Mouse (Mus musculus) cerebellum, adult 11 months (tissue): ENCODE measurements around the gene Zfp770.
A peak's percentile ranks its signal among the peaks of the same experiment; 100 is the strongest.
"Not testable (repeated sequence)": the region's sequence is repeated elsewhere in the genome, so short reads cannot be mapped to it uniquely, and the experiment has no call there.

ENCODE experiments used
- DNase-seq: peaks from one replicate; pipeline ENCODE4 v3.0.0; 2022

The Zfp770 gene

GRCm38 (mm10) chr2:114200932-114201559, at the start of gene Zfp770:
Gene Zfp770 (minus strand): TSS chr2:114201469.
- DNase-seq = peak; percentile 80

GRCm38 (mm10) chr2:114249440-114249839, 48.2 kb upstream of the Zfp770 start:
- DNase-seq = no peak

DNA sequence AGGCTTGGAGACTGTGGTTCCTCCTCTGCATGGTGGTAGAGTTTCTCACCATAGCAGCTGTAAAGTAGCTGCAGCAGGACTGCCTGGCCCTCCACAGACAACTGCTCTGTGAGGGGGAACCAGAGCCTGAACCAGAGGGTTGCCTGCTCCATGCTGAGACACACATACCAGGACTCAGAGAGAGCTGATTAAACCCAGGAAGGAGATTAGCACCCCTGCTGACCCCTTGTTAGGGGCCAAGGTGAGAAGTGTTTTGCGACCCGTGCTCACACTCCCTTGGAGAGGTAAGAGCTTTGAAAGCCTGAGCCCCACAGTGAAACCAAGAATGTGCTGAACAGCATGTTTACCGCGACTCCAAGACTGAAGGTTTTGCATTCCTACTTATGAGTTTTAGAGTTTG, 36.4 kb upstream of the Zfp770 start:
- no peak for DNase-seq

DNA sequence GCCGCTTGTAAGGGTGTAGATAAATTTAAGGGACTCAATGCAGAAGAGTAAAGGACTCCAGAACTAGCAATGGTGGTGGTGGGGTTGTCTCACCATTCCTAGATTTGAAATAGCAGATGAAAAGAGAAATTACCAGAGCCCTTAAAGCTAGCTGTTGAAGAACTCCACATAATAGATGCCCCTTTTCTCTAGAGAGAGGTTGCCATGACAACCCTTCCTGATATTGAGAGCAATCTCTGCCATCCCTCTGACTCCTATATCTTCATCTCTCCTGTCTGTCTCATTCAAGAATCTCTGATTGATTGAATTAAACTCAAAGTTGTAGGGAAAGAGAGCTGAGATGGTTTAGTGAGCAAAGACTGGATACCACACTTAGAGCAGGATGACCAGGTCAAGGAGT, 35.3 kb upstream of the Zfp770 start:
- no peak for DNase-seq

GRCm38 (mm10) chr2:114235584-114235983, 34.3 kb upstream of the Zfp770 start:
- no peak for DNase-seq

- no peak for DNase-seq
These were observed 30.0 kb upstream of the Zfp770 start for GRCm38 (mm10) chr2:114231248-114231647.

GRCm38 (mm10) chr2:114228672-114229071, 27.4 kb upstream of the Zfp770 start:
- no peak for DNase-seq

GRCm38 (mm10) chr2:114205036-114205435, 3.8 kb upstream of the Zfp770 start:
- DNase-seq = no peak

DNA sequence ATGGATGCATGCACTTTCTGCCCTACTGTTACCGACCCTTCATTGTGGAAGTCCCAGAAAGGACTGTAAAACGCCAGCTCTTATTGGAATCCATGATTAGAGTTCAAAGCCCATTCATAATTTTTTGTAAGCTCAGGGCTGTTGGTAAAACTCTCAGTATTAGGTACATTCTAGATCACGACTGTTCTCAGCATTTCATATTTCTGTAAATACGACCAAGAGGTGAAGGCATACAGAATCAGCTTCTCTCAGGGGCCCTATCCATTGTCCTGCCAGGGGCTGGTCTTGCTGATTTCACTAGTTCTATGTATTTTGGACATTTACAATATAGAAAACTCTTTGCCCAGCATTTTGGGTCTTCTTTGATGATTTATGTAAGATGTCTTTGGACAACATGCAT, 305 bp upstream of the Zfp770 start:
- no peak for DNase-seq

- DNase-seq = no peak
These were observed 4.8 kb downstream of the Zfp770 start for GRCm38 (mm10) chr2:114196421-114196820.

DNA sequence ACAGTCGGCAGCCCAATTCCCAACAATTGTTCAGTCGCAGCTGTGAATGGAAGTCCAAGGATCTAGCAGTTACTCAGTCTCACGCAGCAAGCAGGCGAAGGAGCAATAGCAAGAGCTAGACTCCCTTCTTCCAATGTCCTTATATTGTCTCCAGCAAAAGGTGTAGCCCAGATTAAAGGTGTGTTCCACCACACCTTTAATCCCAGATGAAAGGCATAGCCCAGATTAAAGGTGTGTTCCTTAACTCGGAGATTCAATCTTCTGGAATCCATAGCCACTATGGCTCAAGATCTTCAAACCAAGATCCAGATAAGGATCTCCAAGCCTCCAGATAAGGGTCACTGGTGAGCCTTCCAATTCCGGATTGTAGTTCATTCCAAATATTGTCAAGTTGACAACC, 14.3 kb downstream of the Zfp770 start, which contains the start of gene Aqr:
Aqr (minus strand) TSS at position 101 of the 400 bp plus-strand sequence.
- not testable (repeated sequence) for DNase-seq

GRCm38 (mm10) chr2:114177802-114178733, 23.2 kb downstream of the Zfp770 start:
- no peak for DNase-seq

- peak; percentile 79 for DNase-seq
These were observed 26.4 kb downstream of the Zfp770 start for GRCm38 (mm10) chr2:114174651-114175484.

GRCm38 (mm10) chr2:114173248-114173647, 28.0 kb downstream of the Zfp770 start:
- DNase-seq = no peak

DNA sequence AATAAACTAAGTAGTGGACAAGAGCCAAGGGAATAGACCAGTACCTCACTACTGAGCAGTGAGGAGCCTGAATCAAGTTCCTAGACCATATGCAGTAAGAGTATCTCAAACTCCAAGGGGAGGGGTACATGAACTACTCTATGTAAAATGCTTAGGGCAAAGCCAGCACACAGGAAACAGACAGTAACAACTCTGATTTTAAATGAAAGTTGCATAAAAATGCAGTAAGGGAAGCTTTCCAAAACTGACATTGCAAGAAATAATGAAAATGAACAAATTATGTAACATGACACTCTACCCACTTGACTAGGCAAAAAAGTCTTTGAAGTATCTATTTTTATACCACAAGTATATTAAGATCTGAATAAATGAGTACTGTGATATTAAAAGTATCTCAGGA, 33.4 kb downstream of the Zfp770 start:
- no peak for DNase-seq

GRCm38 (mm10) chr2:114161978-114162377, 39.3 kb downstream of the Zfp770 start:
- no peak for DNase-seq

GRCm38 (mm10) chr2:114157345-114157744, 43.9 kb downstream of the Zfp770 start:
- DNase-seq = no peak

GRCm38 (mm10) chr2:114156639-114157038, 44.6 kb downstream of the Zfp770 start:
- DNase-seq = no peak

DNA sequence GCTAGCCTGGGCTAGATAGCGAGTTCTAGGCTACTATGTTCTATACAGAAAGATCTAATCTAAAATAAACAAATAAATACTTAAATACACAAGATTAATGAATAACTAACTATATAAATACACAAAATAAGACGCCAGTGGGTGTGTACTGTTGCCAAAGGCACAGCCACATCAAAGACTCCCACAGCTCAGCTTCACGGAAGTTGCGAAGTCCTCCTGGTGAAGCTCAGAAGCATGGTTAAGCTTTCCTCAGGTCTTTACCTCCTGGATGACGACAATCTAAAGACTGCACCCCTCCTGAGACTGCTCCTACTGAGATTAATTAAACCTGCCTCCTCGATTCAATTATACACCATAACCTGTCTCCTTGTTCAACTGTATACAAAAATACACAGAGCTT, 48.0 kb downstream of the Zfp770 start:
- DNase-seq = no peak

GRCm38 (mm10) chr2:114146864-114147458, 54.3 kb downstream of the Zfp770 start:
- DNase-seq = no peak

- DNase-seq = peak; percentile 19
These were observed 55.9 kb downstream of the Zfp770 start for GRCm38 (mm10) chr2:114145315-114145801.

GRCm38 (mm10) chr2:114144915-114145314, 56.4 kb downstream of the Zfp770 start:
- DNase-seq = no peak

DNA sequence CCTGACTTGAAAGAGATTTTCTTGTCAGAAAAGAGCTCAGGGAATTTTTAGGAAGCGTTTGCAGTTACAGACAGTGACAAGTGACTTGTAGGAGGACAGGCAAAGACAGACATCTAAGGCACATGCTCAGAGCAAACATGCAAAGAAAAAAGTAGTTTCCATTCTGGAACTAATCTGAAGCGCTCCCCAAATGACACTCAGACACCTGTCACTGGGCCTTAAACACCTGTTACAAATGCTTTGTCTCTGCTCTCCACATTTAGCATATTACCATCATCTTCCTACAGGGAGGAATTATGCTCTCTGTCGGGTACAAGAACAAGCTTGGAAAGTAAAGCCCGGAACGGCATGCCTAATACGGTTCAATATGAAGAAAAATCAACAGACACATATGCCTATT, 57.4 kb downstream of the Zfp770 start:
- no peak for DNase-seq
